Mouse (Mus musculus): Measurements from ENCODE around the gene Gm5741. TPM values are rescaled to one million over a fixed set of nuclear protein-coding genes. Genes with fewer than 3 reads are reported as not detected.

The Gm5741 gene
- polyA plus RNA-seq, 1 experiment from 2014 or later: not detected

GRCm38 (mm10) chr8:85037681-85038531, 29.9 kb downstream of the Gm5741 start:
- peak overlapping the region; percentile 99 for H3K27ac ChIP-seq (ENCODE audit: low read depth)
- under 1% methylated on average over 57 of the region's 57 CpGs for whole genome bisulfite sequencing
- no peaks in the 10 kb centered on the region for H3K9me3 ChIP-seq (ENCODE audit: control insufficient read depth, low read length)
- DNase-seq (ENCODE audit: low spot score): peak; percentile 83
- no peaks in the 10 kb centered on the region for H3K27me3 ChIP-seq (replicated peaks; ENCODE audit: control insufficient read depth, insufficient read depth, low read length)
- H3K36me3 ChIP-seq (ENCODE audit: control insufficient read depth, insufficient read depth, low read length): peaks cover 40% of the 10 kb centered on the region
- H3K9ac ChIP-seq (ENCODE audit: low read length): peak overlapping the region; percentile 69
- peak; percentile 4; the same call in 1 of the 2 replicates for ATAC-seq (replicated peaks; ENCODE audit: low FRiP score, low TSS enrichment, low read depth)
- peak overlapping the region; percentile 64 for H3K4me3 ChIP-seq (ENCODE audit: low read depth, low read length)
- H3K4me1 ChIP-seq (replicated peaks; ENCODE audit: control insufficient read depth, insufficient read depth, low read length): peaks cover 14% of the 10 kb centered on the region
- H3K4me2 ChIP-seq (ENCODE audit: low read length): peak overlapping the region; percentile 60

- Histone ChIP-seq H3K36me3 (ENCODE audit: control insufficient read depth, insufficient read depth, low read length) (peaks cover 41% of the 10 kb centered on the region), H3K9me3 (ENCODE audit: control insufficient read depth, low read length) (no peaks in the 10 kb centered on the region), H3K27me3 (replicated peaks; ENCODE audit: control insufficient read depth, insufficient read depth, low read length) (no peaks in the 10 kb centered on the region), H3K27ac (ENCODE audit: low read depth) (peak overlapping the region; percentile 99), H3K4me3 (ENCODE audit: low read depth, low read length) (peak overlapping the region; percentile 64), H3K4me1 (replicated peaks; ENCODE audit: control insufficient read depth, insufficient read depth, low read length) (peaks cover 14% of the 10 kb centered on the region), H3K9ac (ENCODE audit: low read length) (peak overlapping the region; percentile 69), H3K4me2 (ENCODE audit: low read length) (peak overlapping the region; percentile 60)
- 0% methylated on average over 14 of the region's 14 CpGs for WGBS
- ATAC-seq (replicated peaks; ENCODE audit: low FRiP score, low TSS enrichment, low read depth) (peak; percentile 56), DNase-seq (ENCODE audit: low spot score) (no peak)
These were observed 30.5 kb downstream of the Gm5741 start for GRCm38 (mm10) chr8:85037366-85037680.

- ATAC-seq (replicated peaks; ENCODE audit: low FRiP score, low TSS enrichment, low read depth): peak; percentile 92
- WGBS: 1% methylated on average over 58 of the region's 59 CpGs
- peak within 1 kb of the TSS; percentile 69 for H3K9ac ChIP-seq (ENCODE audit: low read length)
These were observed 30.9 kb downstream of the Gm5741 start, which contains the start of gene Tnpo2 for GRCm38 (mm10) chr8:85036718-85037365. Gene Tnpo2 (plus strand): TSS chr8:85036915.

GRCm38 (mm10) chr8:85036381-85036717, 31.4 kb downstream of the Gm5741 start:
- ATAC-seq (replicated peaks; ENCODE audit: low FRiP score, low TSS enrichment, low read depth): peak; percentile 36

More at GRCm38 (mm10) chr8:85036718-85037365, 30.9 kb downstream of the Gm5741 start, which contains the start of gene Tnpo2:
- no peaks in the 10 kb centered on the region for H3K9me3 ChIP-seq (ENCODE audit: control insufficient read depth, low read length)
- H3K36me3 ChIP-seq (ENCODE audit: control insufficient read depth, insufficient read depth, low read length): peaks cover 41% of the 10 kb centered on the region
- peaks cover 14% of the 10 kb centered on the region for H3K4me1 ChIP-seq (replicated peaks; ENCODE audit: control insufficient read depth, insufficient read depth, low read length)
- peak within 1 kb of the TSS; percentile 84 for H3K4me2 ChIP-seq (ENCODE audit: low read length)
- no peaks in the 10 kb centered on the region for H3K27me3 ChIP-seq (replicated peaks; ENCODE audit: control insufficient read depth, insufficient read depth, low read length)
- peak within 1 kb of the TSS; percentile 64 for H3K4me3 ChIP-seq (ENCODE audit: low read depth, low read length)
- H3K27ac ChIP-seq (ENCODE audit: low read depth): peak within 1 kb of the TSS; percentile 99
- peak; percentile 94 for DNase-seq (ENCODE audit: low spot score)

GRCm38 (mm10) chr8:85035728-85036310, 32.0 kb downstream of the Gm5741 start:
- peak overlapping the region; percentile 64 for H3K4me3 ChIP-seq (ENCODE audit: low read depth, low read length)
- DNase-seq (ENCODE audit: low spot score) (peak; percentile 66), ATAC-seq (replicated peaks; ENCODE audit: low FRiP score, low TSS enrichment, low read depth) (no peak)
- no peaks in the 10 kb centered on the region for H3K27me3 ChIP-seq (replicated peaks; ENCODE audit: control insufficient read depth, insufficient read depth, low read length)
- peaks cover 14% of the 10 kb centered on the region for H3K4me1 ChIP-seq (replicated peaks; ENCODE audit: control insufficient read depth, insufficient read depth, low read length)
- 1% methylated on average over 15 of the region's 15 CpGs for WGBS
- H3K9me3 ChIP-seq (ENCODE audit: control insufficient read depth, low read length): no peaks in the 10 kb centered on the region
- peak overlapping the region; percentile 69 for H3K9ac ChIP-seq (ENCODE audit: low read length)
- H3K27ac ChIP-seq (ENCODE audit: low read depth): peak overlapping the region; percentile 99
- H3K36me3 ChIP-seq (ENCODE audit: control insufficient read depth, insufficient read depth, low read length): peaks cover 40% of the 10 kb centered on the region
- peak overlapping the region; percentile 84 for H3K4me2 ChIP-seq (ENCODE audit: low read length)

More at GRCm38 (mm10) chr8:85036381-85036717, 31.4 kb downstream of the Gm5741 start:
- peak; percentile 88 for DNase-seq (ENCODE audit: low spot score)
- H3K27ac ChIP-seq (ENCODE audit: low read depth): peak overlapping the region; percentile 99
- WGBS: under 1% methylated on average over 9 of the region's 9 CpGs
- H3K9me3 ChIP-seq (ENCODE audit: control insufficient read depth, low read length): no peaks in the 10 kb centered on the region
- H3K4me3 ChIP-seq (ENCODE audit: low read depth, low read length): peak overlapping the region; percentile 64
- H3K27me3 ChIP-seq (replicated peaks; ENCODE audit: control insufficient read depth, insufficient read depth, low read length): no peaks in the 10 kb centered on the region
- H3K36me3 ChIP-seq (ENCODE audit: control insufficient read depth, insufficient read depth, low read length): peaks cover 41% of the 10 kb centered on the region
- H3K9ac ChIP-seq (ENCODE audit: low read length): peak overlapping the region; percentile 69
- peak overlapping the region; percentile 84 for H3K4me2 ChIP-seq (ENCODE audit: low read length)
- H3K4me1 ChIP-seq (replicated peaks; ENCODE audit: control insufficient read depth, insufficient read depth, low read length): peaks cover 14% of the 10 kb centered on the region

- Histone ChIP-seq H3K4me1 (replicated peaks; ENCODE audit: control insufficient read depth, insufficient read depth, low read length) (peaks cover 14% of the 10 kb centered on the region), H3K36me3 (ENCODE audit: control insufficient read depth, insufficient read depth, low read length) (peaks cover 40% of the 10 kb centered on the region), H3K27me3 (replicated peaks; ENCODE audit: control insufficient read depth, insufficient read depth, low read length) (no peaks in the 10 kb centered on the region), H3K27ac (ENCODE audit: low read depth) (peak overlapping the region; percentile 99), H3K9me3 (ENCODE audit: control insufficient read depth, low read length) (no peaks in the 10 kb centered on the region), H3K4me3 (ENCODE audit: low read depth, low read length) (peak overlapping the region; percentile 64), H3K9ac (ENCODE audit: low read length) (peak overlapping the region; percentile 69), H3K4me2 (ENCODE audit: low read length) (peak overlapping the region; percentile 84)
- 4% methylated on average over 12 of the region's 12 CpGs for whole genome bisulfite sequencing
- ATAC-seq (replicated peaks; ENCODE audit: low FRiP score, low TSS enrichment, low read depth) (no peak), DNase-seq (ENCODE audit: low spot score) (peak; percentile 52)
These were observed 32.5 kb downstream of the Gm5741 start for GRCm38 (mm10) chr8:85035165-85035727.

GRCm38 (mm10) chr8:85034764-85035163, 33.0 kb downstream of the Gm5741 start:
- Histone ChIP-seq H3K36me3 (ENCODE audit: control insufficient read depth, insufficient read depth, low read length) (peaks cover 41% of the 10 kb centered on the region), H3K9me3 (ENCODE audit: control insufficient read depth, low read length) (no peaks in the 10 kb centered on the region), H3K27me3 (replicated peaks; ENCODE audit: control insufficient read depth, insufficient read depth, low read length) (no peaks in the 10 kb centered on the region), H3K4me3 (ENCODE audit: low read depth, low read length) (peak overlapping the region; percentile 64), H3K4me2 (ENCODE audit: low read length) (peak overlapping the region; percentile 84), H3K4me1 (replicated peaks; ENCODE audit: control insufficient read depth, insufficient read depth, low read length) (peaks cover 14% of the 10 kb centered on the region), H3K9ac (ENCODE audit: low read length) (peak overlapping the region; percentile 69), H3K27ac (ENCODE audit: low read depth) (peak overlapping the region; percentile 99; the same call in 1 of the 2 replicates)
- peak; percentile 74 for DNase-seq (ENCODE audit: low spot score)
- ATAC-seq (replicated peaks; ENCODE audit: low FRiP score, low TSS enrichment, low read depth): no peak
- 2% methylated on average over 13 of the region's 13 CpGs for WGBS

GRCm38 (mm10) chr8:85033867-85034266, 33.9 kb downstream of the Gm5741 start:
- no peaks in the 10 kb centered on the region for H3K27me3 ChIP-seq (replicated peaks; ENCODE audit: control insufficient read depth, insufficient read depth, low read length)
- no peak overlapping the region for H3K4me2 ChIP-seq (ENCODE audit: low read length)
- no peak overlapping the region for H3K27ac ChIP-seq (ENCODE audit: low read depth)
- WGBS: 59% methylated on average over 1 of the region's 1 CpGs
- no peak overlapping the region for H3K4me3 ChIP-seq (ENCODE audit: low read depth, low read length)
- DNase-seq (ENCODE audit: low spot score): no peak
- peaks cover 14% of the 10 kb centered on the region for H3K4me1 ChIP-seq (replicated peaks; ENCODE audit: control insufficient read depth, insufficient read depth, low read length)
- no peak for ATAC-seq (replicated peaks; ENCODE audit: low FRiP score, low TSS enrichment, low read depth)
- no peaks in the 10 kb centered on the region for H3K9me3 ChIP-seq (ENCODE audit: control insufficient read depth, low read length)
- peaks cover 49% of the 10 kb centered on the region for H3K36me3 ChIP-seq (ENCODE audit: control insufficient read depth, insufficient read depth, low read length)
- H3K9ac ChIP-seq (ENCODE audit: low read length): no peak overlapping the region
